In the genomic region with DNA sequence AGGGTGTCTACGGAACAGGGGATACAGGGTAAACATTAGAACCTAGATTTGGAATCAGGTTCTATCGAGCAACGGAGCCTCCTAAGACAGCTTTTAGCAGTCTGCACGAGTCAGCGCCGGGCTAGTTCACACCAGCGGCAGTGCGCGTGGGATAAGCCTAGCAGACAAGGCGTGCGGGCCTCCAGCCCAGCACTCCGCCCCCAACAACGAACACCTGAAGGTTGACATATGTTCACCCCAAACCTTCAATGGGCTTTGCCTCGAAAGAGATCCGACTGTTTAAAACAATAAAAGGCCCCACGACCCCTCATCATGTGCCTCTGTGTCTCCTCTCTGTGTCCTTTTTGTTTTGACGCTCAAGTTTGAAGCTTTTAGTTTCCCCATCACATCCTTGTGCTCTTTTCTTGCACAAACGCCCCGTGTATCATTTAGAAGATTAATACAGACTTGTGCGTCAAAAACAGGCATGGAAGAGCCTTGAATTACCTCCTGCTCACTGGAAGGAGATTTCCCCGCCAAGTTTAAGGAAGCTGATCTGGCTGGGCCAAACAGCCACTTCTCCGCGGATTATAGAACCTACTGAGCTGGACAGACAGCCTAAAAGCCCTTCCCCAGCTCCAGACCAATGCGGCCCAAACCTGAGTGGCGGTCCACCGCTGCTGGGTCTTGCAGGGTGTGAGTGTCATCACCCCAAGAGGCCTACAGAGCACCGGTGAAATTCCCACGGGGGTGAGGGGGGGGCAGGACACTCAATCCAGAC, we compare ENCODE assay signal across 8 mouse cellular contexts. TPM values are rescaled to one million over a fixed set of nuclear protein-coding genes. Genes with fewer than 3 reads are reported as not detected.
DNase-seq lines count a peak whose midpoint lies in the region; ATAC-seq lines count a peak whose summit lies in the region.

No protein-coding gene starts in this region.

- H3K36me3 ChIP-seq in erythroblast, embryonic 14.5 days (ENCODE audit: control insufficient read depth) = no peaks in the 10 kb centered on the region
- H3K36me3 ChIP-seq in embryonic facial prominence, embryonic 12.5 days = no peaks in the 10 kb centered on the region
- no peaks in the 10 kb centered on the region for H3K36me3 ChIP-seq in hindbrain, embryonic 15.5 days
- no peaks in the 10 kb centered on the region for H3K36me3 ChIP-seq in lung, embryonic 16.5 days (ENCODE audit: control insufficient read depth, insufficient read depth, low read length)
- no peaks in the 10 kb centered on the region for H3K36me3 ChIP-seq in stomach, embryonic 16.5 days (ENCODE audit: control insufficient read depth, insufficient read depth, low read length)

- peak overlapping the region; percentile 44 for H3K4me3 ChIP-seq in erythroblast, embryonic 14.5 days (replicated peaks)
- H3K4me3 ChIP-seq in embryonic facial prominence, embryonic 12.5 days = peak overlapping the region; percentile 65
- H3K4me3 ChIP-seq in hindbrain, embryonic 15.5 days = peak overlapping the region; percentile 89
- H3K4me3 ChIP-seq in lung, embryonic 16.5 days (ENCODE audit: low read length) = peak overlapping the region; percentile 75
- H3K4me3 ChIP-seq in stomach, embryonic 16.5 days (replicated peaks; ENCODE audit: low read length) = peak overlapping the region; percentile 88

- peak overlapping the region; percentile 99 for H3K27ac ChIP-seq in embryonic facial prominence, embryonic 12.5 days
- peak overlapping the region; percentile 100 for H3K27ac ChIP-seq in hindbrain, embryonic 15.5 days (replicated peaks)
- peak overlapping the region; percentile 67 for H3K27ac ChIP-seq in lung, embryonic 16.5 days (ENCODE audit: low read length)
- H3K27ac ChIP-seq in stomach, embryonic 16.5 days (ENCODE audit: low read length) = peak overlapping the region; percentile 95

- H3K9ac ChIP-seq in embryonic facial prominence, embryonic 12.5 days = peak overlapping the region; percentile 60
- H3K9ac ChIP-seq in hindbrain, embryonic 15.5 days = peak overlapping the region; percentile 46
- peak overlapping the region; percentile 67 for H3K9ac ChIP-seq in lung, embryonic 16.5 days (ENCODE audit: low read length)
- H3K9ac ChIP-seq in stomach, embryonic 16.5 days (ENCODE audit: low read length) = peak overlapping the region; percentile 100

- DNase-seq in NIH3T3 (ENCODE audit: low read depth) = peak; percentile 52
- DNase-seq in frontal cortex, adult 2 months (ENCODE audit: extremely low spot score in 1 of 2, low spot score in 1 of 2) = no peak

- ATAC-seq in erythroblast, adult 5-6 weeks (replicated peaks; ENCODE audit: low FRiP score, poor library complexity, severe bottlenecking) = no peak
- no peak for ATAC-seq in embryonic facial prominence, embryonic 12.5 days (ENCODE audit: insufficient number of reproducible peaks, insufficient read depth, low FRiP score, low TSS enrichment)
- ATAC-seq in hindbrain, embryonic 15.5 days (ENCODE audit: low FRiP score, low read depth) = peak; percentile 25
- ATAC-seq in lung, embryonic 16.5 days (ENCODE audit: low read depth) = no peak
- no peak; the same call in 1 of the 2 replicates for ATAC-seq in stomach, embryonic 16.5 days (ENCODE audit: insufficient read depth, low FRiP score)

- H3K27me3 ChIP-seq in erythroblast, embryonic 14.5 days (ENCODE audit: control insufficient read depth) = peaks cover 78% of the 10 kb centered on the region
- H3K27me3 ChIP-seq in embryonic facial prominence, embryonic 12.5 days = peaks cover 6% of the 10 kb centered on the region; the same call in 1 of the 2 replicates
- H3K27me3 ChIP-seq in hindbrain, embryonic 15.5 days = no peaks in the 10 kb centered on the region
- H3K27me3 ChIP-seq in lung, embryonic 16.5 days (ENCODE audit: control insufficient read depth, insufficient read depth, low read depth, low read length) = peaks cover 2% of the 10 kb centered on the region; the same call in 1 of the 2 replicates
- H3K27me3 ChIP-seq in stomach, embryonic 16.5 days (ENCODE audit: control insufficient read depth, insufficient read depth, low read length) = no peaks in the 10 kb centered on the region

- H3K4me2 ChIP-seq in embryonic facial prominence, embryonic 12.5 days (replicated peaks) = peak overlapping the region; percentile 80
- H3K4me2 ChIP-seq in hindbrain, embryonic 15.5 days = peak overlapping the region; percentile 95
- peak overlapping the region; percentile 67 for H3K4me2 ChIP-seq in lung, embryonic 16.5 days (ENCODE audit: low read depth, low read length)
- H3K4me2 ChIP-seq in stomach, embryonic 16.5 days (ENCODE audit: low read depth, low read length) = peak overlapping the region; percentile 81

- no peaks in the 10 kb centered on the region; the same call in 1 of the 2 replicates for H3K9me3 ChIP-seq in erythroblast, embryonic 14.5 days (ENCODE audit: control insufficient read depth, low read length)
- no peaks in the 10 kb centered on the region for H3K9me3 ChIP-seq in embryonic facial prominence, embryonic 12.5 days
- H3K9me3 ChIP-seq in hindbrain, embryonic 15.5 days = no peaks in the 10 kb centered on the region
- no peaks in the 10 kb centered on the region for H3K9me3 ChIP-seq in lung, embryonic 16.5 days (ENCODE audit: control insufficient read depth, low read length)
- H3K9me3 ChIP-seq in stomach, embryonic 16.5 days (replicated peaks; ENCODE audit: control insufficient read depth, low read length) = no peaks in the 10 kb centered on the region

- 1% methylated on average over 28 of the region's 28 CpGs for WGBS in embryonic facial prominence, embryonic 12.5 days
- WGBS in hindbrain, embryonic 15.5 days = 3% methylated on average over 28 of the region's 28 CpGs
- 5% methylated on average over 28 of the region's 28 CpGs for WGBS in lung, embryonic 16.5 days
- WGBS in stomach, embryonic 16.5 days = 5% methylated on average over 28 of the region's 28 CpGs

- peaks cover 2% of the 10 kb centered on the region for H3K4me1 ChIP-seq in erythroblast, embryonic 14.5 days (ENCODE audit: control insufficient read depth)
- H3K4me1 ChIP-seq in embryonic facial prominence, embryonic 12.5 days = peaks cover 11% of the 10 kb centered on the region
- H3K4me1 ChIP-seq in hindbrain, embryonic 15.5 days (replicated peaks) = peaks cover 22% of the 10 kb centered on the region
- peaks cover 18% of the 10 kb centered on the region for H3K4me1 ChIP-seq in lung, embryonic 16.5 days (replicated peaks; ENCODE audit: control insufficient read depth, insufficient read depth, low read length)
- H3K4me1 ChIP-seq in stomach, embryonic 16.5 days (ENCODE audit: control insufficient read depth, insufficient read depth, low read length) = peaks cover 15% of the 10 kb centered on the region

RNA-seq across cellular contexts. Expression of gene Meis1, which starts 2.3 kb away (rescaled TPM):
- 0.06 and 0.10 TPM in 2 replicates for polyA plus RNA-seq in erythroblast, embryonic 14.5 days (2012)
- total RNA-seq in erythroblast, adult 5-6 weeks (2015; ENCODE audit: low replicate concordance) = 0.38 and 2.5 TPM in 2 replicates
- 2.4 and 3.3 TPM in 2 replicates for total RNA-seq in erythroblast, adult 5-6 weeks (2017; ENCODE audit: low replicate concordance)
- polyA plus RNA-seq in embryonic facial prominence, embryonic 12.5 days (2016; fragmentation: Nextera tagmentation; extraction: Ambion mirVana) = 108 and 113 TPM in 2 replicates
- 159 and 178 TPM in 2 replicates for polyA plus RNA-seq in hindbrain, embryonic 15.5 days (2015; fragmentation: Nextera tagmentation; extraction: Ambion mirVana)
- 94.4 and 99.9 TPM in 2 replicates for polyA plus RNA-seq in lung, embryonic 16.5 days (2015; fragmentation: Nextera tagmentation; extraction: Ambion mirVana)
- 143 and 153 TPM in 2 replicates for polyA plus RNA-seq in stomach, embryonic 16.5 days (2015; fragmentation: Nextera tagmentation; extraction: Ambion mirVana)
- polyA plus RNA-seq in frontal cortex, adult 2 months (2012; rRNA removed) = 21.9 and 22.7 TPM in 2 replicates

Comparison
In these comparisons a context has a peak if more than half of its experiments do, and no peak if none do; other contexts are left out.
1. H3K9ac ChIP-seq: peak in every context shown above with its lines; median percentile 100 in stomach, embryonic 16.5 days; 67 in lung, embryonic 16.5 days; 60 in embryonic facial prominence, embryonic 12.5 days; 46 in hindbrain, embryonic 15.5 days.
2. RNA of gene Meis1, which starts 2.3 kb away (polyA plus RNA-seq): 159 to 178 TPM in hindbrain, embryonic 15.5 days, 143 to 153 TPM in stomach, embryonic 16.5 days, 108 to 113 TPM in embryonic facial prominence, embryonic 12.5 days, 94.4 to 99.9 TPM in lung, embryonic 16.5 days and 21.9 to 22.7 TPM in frontal cortex, adult 2 months; 0.06 to 0.10 TPM in erythroblast, embryonic 14.5 days; every median in the first group is over 10 times any median in the second.
3. Peak in every context shown above with its lines, with median percentiles within 50 percentile points of each other: H3K4me3 ChIP-seq, H3K27ac ChIP-seq and H3K4me2 ChIP-seq.